Mouse (Mus musculus) splenic B cell, adult 2 months (primary cell): ENCODE data around the gene Gm10256.
"Not testable (repeated sequence)": the region's sequence is repeated elsewhere in the genome, so short reads cannot be mapped to it uniquely, and the experiment has no call there.

Source experiments
- DNase-seq: peaks from one replicate; pipeline ENCODE4 v3.0.0-alpha.2; 2011; ENCODE audit warnings: low read depth, low spot score
- H3K27me3 ChIP-seq: 2 replicates; pipeline ENCODE4 v1.6.1; 2012; ENCODE audit warnings: mild to moderate bottlenecking, low read length, moderate library complexity, mixed read lengths; ENCODE audit not compliant: control insufficient read depth, poor library complexity, insufficient read depth, severe bottlenecking
- H3K36me3 ChIP-seq: 2 replicates; pipeline ENCODE4 v1.6.1; 2012; ENCODE audit warnings: mild to moderate bottlenecking, low read length, moderate library complexity, mixed read lengths; ENCODE audit not compliant: control insufficient read depth, poor library complexity, insufficient read depth, severe bottlenecking

Gm10256 gene

GRCm38 (mm10) chrY:2830380-2830779 is at the start of gene Gm10256, which contains the start of gene Rbmy:
TSS of gene Gm10256 (plus strand) at chrY:2830699.
TSS of gene Rbmy (plus strand) at chrY:2830680.
- not testable (repeated sequence) for H3K36me3 ChIP-seq, DNase-seq, H3K27me3 ChIP-seq

DNA sequence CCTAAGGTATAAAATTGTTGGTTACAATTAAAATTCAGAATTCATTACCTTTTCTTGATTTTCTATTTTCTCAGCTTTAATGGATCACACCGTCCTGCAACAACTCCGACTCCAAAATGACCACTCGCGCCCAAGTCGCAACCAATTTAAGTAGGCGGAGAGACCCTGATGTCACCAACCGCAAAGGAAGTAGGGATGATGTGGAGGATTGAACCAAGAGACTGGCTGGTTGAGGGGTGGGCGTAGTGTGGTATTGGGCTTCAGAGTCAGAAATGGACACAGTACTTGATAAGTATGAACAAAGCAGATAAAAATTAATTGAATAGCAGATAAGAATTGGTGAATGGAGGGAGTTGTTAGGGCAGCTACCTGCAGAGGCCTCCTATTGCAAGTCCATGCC is 34.4 kb upstream of the Gm10256 start, which contains the start of gene Gm4064:
Gene Gm4064, minus strand, starts transcription at position 101 of the 400 bp plus-strand sequence.
- H3K36me3 ChIP-seq, H3K27me3 ChIP-seq, DNase-seq: not testable (repeated sequence)

GRCm38 (mm10) chrY:2900689-2901088 is 70.2 kb downstream of the Gm10256 start, which contains the start of gene Gm10352:
TSS of gene Gm10352 (plus strand) at chrY:2900989.
- not testable (repeated sequence) for H3K27me3 ChIP-seq, DNase-seq, H3K36me3 ChIP-seq
